Mouse (Mus musculus) CD8-positive naive resting alpha-beta T cell, adult 2 months (primary cell): ENCODE measurements at regions not wholly inside any gene's neighbourhood (a gene's known extent, or its start where the extent isn't known, plus 50 kb on each side); places are given as distances from the start of the nearest gene placed in this dataset.

Source experiments
- DNase-seq, 2 experiments: peaks; one replicate each; pipeline ENCODE4 v3.0.0; 2022; ENCODE audit warnings: low read depth in 2 of 2, low spot score in 2 of 2

DNA sequence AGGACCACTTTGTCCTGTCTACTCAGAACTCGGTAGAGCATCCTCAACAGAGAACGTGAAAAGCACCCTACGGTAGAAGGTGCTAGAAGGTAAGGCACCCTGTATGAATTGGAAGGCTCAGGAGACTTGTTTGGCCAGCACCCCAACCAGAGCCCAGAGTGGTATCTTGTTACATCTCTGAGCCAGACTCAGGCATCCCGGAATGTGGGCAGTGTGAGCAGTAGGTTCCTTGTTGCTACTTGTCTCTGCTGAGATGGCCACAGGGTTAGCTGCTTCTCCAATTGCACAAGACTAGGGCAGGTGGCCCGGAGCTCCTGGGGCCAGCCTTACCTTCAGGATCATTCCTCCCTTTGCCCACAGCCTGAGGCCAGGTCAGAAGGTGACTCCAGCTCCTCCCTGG, 88.9 kb upstream of the Tle3 start:
- DNase-seq: no peak

DNA sequence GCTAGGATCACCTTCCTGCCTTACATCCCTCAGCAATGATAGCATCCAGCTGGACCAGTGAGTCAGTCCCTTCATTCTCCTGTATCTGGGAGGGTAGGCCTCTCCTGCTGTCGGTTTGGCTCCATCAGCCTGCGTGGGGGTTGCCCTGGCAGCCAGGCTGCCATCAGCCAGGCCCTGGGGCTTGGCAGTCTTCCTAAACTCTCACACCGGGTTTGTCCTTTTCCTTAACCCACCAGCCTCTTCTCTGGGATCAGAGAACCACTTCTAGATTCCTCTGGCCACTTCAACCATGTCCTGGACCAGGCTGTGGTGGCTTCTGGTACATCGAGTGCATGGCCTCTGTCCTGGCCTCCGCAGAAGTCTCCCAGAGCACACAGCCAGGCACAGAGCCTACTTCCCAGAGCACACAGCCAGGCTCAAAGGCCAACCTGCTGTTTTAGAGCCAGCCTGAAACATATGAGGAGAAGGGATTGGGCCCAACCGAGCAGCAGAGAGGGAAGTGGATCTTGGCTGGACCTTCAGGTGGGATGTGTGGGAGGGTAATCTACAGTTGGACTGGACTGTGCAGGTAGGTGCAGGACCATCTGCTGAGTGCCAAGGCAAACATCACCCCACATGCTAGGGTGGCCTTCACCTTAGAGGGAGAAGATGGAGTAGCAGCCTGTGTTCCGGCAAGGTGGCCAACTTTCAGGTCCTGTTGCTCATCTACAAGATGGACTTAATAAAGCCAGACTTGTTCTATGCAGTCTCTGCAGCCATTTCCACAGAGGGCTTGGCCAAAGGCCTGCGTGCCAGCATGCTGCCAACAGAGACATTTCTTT, 87.8 kb upstream of the Tle3 start:
- no peak for DNase-seq

DNA sequence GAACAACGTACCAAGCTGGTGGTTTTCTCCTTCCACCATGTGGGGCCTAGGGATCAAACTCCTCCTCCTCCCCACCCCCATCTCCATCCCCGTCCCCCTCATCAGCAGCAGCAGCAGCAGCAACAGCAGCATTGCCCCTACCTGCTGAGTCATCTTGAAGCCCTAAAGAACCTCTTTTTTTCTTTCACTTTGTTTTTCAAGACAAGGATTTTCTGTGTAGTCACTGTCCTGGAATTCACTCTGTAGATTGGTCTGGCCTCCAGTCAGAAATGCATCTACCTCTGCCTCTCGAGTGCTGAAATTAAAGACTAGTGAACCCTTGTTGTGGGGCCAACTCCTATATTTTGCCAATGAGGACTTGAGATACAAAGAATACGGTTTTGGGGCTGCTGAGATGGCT, 85.6 kb upstream of the Tle3 start:
- no peak for DNase-seq

DNA sequence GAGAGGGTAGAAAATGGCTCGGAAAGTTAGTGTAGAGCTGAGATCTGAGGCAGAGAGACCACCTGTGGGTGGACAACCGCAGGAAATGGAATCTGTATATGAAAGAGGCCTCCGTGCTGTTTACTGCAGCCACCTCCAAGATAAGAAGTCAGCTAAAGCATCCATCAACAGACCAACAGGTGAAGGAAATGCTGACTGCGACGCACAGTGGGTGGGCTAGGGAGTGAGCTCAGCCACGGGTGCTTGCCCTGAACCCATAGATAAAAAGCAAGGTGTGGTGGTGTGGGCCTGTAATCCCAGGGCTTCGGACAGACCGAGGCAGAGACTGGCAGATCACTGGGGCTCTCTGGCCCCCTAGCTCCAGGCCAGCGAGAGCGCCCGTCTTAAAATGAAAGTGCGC, 83.0 kb upstream of the Tle3 start:
- no peak for DNase-seq

DNA sequence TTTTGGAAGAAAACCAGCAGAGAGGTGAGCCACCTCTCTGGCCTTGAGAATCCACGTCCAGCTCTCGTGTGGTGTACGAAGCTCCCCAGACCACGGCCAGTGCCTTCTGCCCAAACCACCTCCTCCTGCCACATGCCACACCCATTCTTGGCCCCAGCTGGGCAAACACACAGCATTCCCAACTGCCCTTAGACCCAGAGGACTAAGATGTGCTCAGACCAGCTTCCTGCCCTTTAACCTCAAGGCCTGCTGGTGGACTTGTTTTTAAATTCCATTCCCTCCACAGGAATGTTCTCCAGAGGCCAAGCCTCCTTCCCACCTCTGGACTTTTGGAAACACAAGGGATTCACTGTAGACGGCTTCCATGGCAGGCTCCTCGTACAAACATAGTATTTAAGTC, 82.5 kb upstream of the Tle3 start:
- DNase-seq: no peak

DNA sequence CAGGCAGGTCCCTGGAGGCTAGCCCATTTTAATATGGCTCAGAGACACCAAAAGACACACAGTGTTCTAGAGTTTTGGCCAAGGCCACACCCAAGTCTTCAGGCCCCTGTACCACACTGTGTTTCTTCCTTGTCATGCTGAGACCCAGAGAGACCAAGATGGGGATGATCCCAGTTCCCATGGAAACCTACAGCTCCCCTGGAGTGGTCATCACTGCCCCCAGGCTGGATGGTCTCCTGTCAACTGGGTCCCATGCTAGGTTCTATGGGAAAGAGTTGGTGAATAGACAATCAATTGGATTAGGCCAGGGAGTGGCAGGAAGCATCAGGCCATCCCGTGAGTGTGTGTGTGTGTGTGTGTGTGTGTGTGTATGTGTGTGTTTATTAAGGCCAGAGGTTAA, 80.5 kb upstream of the Tle3 start:
- DNase-seq: no peak

DNA sequence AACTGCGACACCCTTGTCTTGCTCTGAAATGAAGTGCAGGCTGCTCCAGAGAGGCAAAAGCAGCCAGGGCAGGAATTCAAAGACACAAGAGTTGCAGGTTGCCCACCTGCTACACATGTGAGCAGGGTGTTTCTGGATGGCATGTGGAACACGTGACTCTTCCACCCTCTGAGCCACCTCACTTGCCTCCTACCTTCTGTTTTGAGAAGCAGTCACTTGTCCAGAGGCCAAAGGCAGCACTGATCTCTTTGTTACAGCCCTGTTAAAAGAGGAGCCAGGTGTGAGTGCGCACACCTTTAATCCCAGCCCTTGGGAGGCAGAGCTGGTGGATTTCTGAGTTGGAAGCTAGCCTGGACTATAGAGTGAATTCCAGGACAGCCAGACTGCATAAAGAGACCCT, 79.7 kb upstream of the Tle3 start:
- DNase-seq: no peak

DNA sequence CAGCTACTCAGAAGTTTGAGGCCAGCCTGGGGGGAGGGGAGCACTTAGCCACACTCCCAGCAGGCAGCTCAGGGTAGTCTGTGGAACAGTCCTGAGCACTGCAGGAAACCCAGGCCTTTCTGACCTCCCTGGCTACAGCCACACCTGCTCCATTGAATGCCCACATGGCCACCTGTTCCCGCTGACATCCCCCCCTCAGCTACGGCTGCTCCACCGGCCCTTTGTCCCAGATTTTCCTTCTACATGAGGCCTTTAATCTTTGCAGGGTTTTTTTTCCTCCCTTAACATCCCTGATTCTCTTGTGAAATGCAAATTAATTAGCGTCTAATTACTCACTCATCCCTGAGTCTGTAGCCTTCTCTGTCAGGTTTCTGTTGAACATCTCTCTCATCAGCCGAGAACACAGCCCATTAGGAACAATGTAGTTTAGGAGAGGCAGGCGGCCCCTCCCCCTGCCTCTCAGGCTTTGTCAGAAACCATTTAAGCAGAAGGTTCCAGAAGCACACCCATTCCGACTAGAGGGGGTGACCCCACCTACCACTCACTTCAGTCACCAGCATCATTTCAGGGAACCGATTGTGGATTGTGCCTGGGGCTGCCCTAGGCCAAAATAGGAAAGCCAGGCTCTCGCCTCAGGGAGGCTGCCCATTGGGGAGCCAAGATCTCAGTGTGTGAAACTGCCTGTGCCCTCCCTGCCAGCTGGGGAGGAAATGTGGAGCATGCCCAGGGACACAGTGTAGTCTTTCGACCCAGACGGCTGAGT, 78.8 kb upstream of the Tle3 start:
- DNase-seq: no peak

DNA sequence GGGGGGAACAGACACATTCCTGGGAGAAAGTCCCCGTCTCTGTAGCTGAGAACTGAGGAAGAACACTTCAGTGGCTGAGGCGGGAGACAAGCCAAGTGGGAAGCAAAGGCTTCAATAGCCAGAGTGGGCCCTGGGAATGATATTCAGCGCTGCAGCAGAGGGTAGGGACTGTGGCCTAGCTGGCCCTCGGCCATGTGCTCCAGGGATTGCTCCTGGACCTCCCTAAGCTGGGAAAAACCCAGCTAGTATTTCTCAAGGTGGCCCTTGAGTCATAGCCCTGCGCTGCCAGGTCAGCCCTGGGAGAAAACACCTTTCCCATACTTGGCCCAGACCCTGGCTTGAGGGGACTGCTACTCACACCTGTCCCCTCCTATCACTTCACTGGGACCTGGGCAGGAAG, 77.2 kb upstream of the Tle3 start:
- DNase-seq: no peak

DNA sequence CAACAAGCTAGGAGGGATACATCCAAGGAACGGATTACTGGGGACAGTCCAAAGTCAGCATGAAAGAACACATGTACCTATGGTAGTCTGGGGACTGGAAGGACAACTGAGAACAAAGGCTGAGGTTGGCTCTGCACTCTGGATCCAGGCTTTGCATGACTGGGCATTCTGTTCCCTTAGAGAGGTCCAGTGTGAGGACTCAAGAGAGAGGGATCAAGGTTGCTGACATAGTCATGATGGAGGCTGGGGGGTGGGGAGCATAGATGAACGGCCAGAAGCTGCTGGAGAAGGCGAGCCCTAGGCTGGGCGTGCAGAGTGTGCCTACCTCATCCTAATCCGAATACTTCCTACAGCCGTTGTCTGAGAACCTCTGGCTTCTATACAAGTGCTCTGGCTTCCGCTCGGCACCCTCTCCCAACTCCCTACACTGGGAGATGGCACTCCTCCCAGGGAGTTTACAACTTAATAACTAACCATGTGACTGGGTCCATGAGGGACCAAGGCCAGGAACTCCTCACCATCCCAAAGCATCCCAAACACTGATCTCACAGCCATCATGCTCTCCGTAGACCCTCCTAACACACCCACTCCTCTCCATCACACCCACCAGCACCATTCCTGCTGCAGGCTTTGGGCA, 75.7 kb upstream of the Tle3 start:
- DNase-seq: no peak

DNA sequence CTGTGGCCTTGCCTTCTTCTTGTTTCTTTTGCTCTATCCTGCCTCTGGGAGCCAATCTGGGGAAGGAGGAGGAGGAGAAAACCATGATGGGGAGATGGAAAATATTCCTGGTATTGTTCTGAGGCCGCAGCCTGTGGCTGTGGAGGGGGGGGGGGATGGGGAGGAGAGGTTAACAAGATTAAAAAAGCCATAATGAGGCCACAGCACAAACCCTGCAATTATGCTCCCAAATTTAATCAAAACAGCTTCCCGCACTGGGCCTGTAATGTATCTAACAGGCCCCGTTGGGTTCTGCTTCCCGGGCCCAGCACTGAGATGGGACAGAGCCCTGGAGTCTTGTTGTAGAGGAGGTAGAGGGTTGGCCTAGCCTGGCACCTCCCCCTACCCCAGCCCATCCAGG, 74.8 kb upstream of the Tle3 start:
- no peak for DNase-seq

DNA sequence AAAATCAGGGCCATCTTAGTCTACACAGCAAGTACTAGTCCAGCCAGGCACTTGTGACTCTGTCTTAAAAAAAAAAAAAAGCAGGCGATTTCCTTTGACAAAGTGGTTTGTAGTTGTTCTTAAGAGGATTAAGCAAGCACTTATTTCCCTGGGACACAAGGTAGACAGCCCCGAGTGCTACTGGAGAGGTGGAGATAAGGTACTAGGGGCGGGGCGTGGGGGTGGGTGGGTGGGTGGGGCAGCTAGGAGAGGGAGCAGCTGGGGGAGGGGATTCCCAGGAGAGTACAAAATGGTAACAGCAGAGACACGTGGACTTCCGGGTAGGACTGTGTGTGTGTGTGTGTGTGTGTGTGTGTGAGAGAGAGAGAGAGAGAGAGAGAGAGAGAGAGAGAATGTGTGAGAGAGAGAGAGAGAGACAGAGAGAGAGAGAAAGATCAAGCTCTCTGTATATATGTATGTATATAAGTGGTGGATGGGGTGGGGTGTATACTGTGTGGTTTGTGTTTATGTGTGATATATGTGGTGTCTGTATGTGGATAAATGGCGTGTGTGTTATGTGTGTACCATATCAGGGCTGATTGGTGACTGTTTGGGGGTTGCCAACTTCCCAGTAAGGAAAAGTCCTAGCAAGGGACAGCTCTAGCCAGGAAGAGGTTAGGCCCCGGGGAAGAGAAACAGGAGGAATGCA, 72.1 kb upstream of the Tle3 start:
- DNase-seq: no peak

DNA sequence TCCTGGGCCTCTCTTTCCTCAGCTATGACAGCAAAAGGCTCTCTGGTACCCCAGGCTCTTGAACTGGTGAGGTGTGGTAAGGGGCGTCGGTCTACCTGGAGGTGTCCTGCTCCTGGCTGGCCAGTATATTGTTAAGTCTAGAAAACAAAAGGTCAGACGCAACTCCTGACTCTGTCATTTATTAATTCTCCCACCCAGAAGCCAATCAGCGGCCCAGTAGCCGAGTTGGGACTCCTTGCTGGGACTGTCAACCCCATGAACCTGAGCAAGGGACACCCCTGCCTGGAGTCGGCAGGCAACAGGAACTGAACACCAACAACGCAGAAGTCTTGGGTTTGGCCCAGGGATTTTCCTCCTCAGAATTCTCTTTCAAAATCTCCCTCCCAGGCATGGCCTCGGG, 71.1 kb upstream of the Tle3 start:
- no peak for DNase-seq

DNA sequence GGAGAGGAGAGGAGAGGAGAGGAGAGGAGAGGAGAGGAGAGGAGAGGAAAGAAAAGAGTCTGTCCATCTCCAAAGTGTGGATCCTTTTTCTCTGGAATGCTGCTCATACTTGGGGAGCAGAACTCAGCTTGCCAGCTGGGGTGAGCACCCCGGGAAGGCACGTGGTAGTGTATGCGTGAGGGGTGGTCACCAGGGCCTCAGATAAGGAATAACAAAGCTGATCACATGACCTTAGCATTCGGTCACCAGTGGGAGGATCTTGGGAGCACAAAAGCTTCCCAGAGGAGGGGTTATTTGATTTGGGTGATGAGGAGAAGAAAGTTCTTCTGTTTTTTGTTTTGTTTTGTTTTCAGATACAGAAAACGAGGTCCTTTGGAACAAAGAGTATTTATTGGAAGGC, 69.4 kb upstream of the Tle3 start:
- DNase-seq: no peak

DNA sequence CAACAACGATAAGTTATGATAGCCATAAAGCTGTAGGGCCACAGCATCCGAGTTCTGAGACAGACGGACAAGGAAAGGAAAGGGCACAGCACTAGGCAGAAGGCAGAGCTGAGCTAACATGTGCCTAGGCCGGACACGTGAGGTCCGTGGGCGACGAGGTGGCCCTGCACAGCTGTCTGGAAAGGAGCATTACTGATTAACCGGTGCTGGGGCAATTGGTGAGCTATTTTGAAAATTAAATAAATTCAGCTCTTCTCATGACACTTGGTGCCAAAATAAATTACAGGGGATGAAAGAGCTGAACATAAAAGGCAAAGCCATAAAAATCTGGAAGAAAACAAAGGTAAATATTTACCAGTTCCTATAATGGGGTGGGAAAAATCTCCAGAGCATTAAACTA, 65.9 kb upstream of the Tle3 start:
- no peak for DNase-seq

DNA sequence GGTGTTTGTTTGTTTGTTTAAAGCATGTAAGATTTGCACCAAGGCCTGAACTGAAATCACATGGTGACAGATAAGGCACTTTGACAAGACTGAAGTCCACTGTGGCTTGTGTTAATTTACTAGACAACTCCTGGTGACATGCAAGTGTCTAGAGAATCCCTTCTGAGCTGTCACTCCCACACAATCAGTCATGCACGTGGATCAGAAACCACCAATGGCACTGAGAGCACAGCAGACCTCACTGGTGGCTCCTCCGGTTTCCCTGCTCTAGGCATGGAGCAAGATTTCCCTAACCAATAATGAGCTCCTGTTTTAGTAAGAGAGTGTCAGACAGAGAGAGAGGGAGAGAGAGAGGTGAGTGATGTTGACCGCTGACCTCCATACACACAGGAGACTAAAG, 63.1 kb upstream of the Tle3 start:
- no peak for DNase-seq

DNA sequence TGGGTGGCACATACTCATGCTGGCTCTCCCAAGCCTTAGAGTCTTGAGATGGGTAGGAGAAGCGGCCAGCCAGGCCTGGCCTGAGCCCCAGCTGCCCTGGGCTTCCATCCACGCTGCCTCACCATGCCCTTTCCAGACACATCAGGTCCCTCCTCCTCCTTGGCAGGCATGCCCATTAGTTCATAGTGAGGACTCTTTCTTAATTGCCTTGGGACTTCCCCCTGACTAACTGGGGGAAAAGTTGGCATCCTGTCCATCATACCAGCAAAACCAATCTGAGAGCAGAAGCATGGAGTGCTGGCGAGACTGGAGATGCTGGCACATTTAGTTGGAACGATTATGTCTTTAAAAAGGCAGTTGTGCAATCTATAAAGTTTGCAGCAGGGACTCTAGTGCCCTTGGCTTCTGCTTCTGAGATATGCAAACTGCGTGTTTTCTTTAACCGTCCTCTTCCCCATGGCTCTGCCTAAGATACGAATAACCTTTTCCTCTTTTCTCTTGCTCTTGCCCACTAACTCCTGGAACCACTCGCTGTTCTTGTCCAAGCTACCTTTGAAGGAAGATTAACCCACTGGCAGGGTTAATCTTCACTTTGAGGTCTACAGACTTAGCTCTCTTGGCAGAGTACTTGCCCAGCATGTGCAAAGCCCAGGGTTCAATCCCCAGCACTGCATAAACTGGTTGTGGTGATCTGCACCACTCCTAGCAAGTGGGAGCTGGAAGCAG, 62.2 kb upstream of the Tle3 start:
- DNase-seq: no peak

DNA sequence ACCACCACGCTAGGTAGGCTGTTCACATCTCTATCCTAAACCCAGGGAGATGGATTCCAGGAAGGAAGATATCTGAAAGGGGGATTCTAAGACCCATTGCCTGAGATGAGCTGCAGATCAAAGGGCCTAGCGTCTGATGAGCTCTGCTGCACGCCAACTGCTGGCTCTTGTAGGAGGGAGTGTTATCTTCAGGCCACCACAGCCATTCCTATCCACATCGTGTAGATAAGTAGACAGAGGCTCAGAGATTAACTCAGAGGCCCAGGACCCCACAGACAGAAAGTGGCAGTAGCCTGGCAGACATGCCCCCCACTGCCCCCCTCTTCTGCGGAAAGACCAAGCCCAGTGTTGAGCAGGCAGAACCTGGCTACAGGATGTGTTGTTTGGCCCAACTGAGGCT, 61.6 kb upstream of the Tle3 start:
- no peak for DNase-seq

DNA sequence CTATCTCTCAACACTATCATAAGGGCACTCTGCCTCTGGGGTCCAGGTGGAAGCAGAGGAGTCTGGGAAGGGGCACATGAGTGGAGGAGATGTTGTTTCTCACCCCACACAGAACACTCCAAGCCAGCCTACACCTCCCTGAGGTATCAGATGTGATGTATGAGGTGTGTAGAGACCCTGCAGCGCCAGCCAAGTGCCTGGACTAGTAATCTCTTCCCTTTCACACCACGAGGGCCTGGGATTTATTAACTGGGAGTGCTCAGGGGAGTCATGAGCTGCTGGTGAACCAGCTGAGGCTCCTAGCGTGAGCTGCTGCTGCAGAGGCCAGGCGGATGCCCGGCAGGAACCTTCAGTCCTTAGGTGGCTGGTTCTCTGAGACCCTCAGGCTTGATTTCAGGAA, 60.6 kb upstream of the Tle3 start:
- DNase-seq: no peak

DNA sequence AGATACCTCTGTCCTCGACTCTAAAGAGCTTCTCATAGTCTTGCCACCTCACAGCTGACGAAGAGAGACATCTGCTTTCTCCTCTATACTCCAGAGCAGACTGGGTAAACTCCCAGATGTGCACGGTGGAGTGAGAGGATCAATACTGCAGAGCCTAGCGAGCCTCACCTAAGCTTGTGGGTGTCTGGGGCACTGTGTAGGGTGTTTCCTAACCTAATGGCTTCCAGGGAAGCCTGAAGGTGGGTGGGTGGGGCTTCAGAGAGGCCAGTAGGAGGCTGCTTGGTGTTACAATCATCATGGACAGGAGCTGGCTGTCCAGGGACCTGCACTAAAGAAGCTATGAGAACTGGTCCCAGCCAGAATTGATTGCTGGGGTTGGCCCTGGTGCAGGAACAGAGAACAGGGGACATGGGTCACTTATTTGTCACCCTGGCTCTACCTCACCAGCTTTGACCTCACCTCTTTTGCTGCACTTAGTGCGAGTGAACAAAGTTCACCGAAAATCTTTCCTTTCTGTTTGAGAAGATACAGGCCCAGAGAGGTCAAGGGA, 57.5 kb upstream of the Tle3 start:
- DNase-seq: no peak
